Mouse (Mus musculus): Measurements from ENCODE around the gene Slc4a4. TPM values are rescaled to one million over a fixed set of nuclear protein-coding genes. Genes with fewer than 3 reads are reported as not detected.

The Slc4a4 gene
- polyA plus RNA-seq, 1 experiment, result 0.04 TPM

- no peak for TF ChIP-seq USF1 (IDR thresholded peaks at IDR 0.05; ENCODE audit: low read depth)
- peak; percentile 7; the same call in 1 of the 2 replicates for TF ChIP-seq CEBPB (IDR thresholded peaks at IDR 0.05; ENCODE audit: insufficient read depth, poor library complexity, severe bottlenecking)
- no peak for TF ChIP-seq POLR2AphosphoS2 (IDR thresholded peaks at IDR 0.05; ENCODE audit: insufficient read length, low read depth)
- TF ChIP-seq MYOG (IDR thresholded peaks at IDR 0.05; ENCODE audit: control insufficient read depth in 1 of 3, insufficient read depth in 1 of 3, insufficient read length in 2 of 3, low read depth in 2 of 3), result no peak
- H3K36me3 ChIP-seq (ENCODE audit: control insufficient read depth, insufficient read depth), result no peaks in the 10 kb centered on the region
- H3K27me3 ChIP-seq (ENCODE audit: control insufficient read depth, insufficient read depth, insufficient read length), result no peaks in the 10 kb centered on the region
- no peaks in the 10 kb centered on the region for H3K79me2 ChIP-seq (ENCODE audit: control insufficient read depth, insufficient read depth)
- no peak overlapping the region for H3ac ChIP-seq (ENCODE audit: control insufficient read depth, insufficient read length)
- no peak overlapping the region for H3K4me3 ChIP-seq
- H3K4me2 ChIP-seq (ENCODE audit: low read depth), result no peak overlapping the region
Measured at GRCm38 (mm10) chr5:89012456-89012855, 125.8 kb downstream of the Slc4a4 start.

DNA sequence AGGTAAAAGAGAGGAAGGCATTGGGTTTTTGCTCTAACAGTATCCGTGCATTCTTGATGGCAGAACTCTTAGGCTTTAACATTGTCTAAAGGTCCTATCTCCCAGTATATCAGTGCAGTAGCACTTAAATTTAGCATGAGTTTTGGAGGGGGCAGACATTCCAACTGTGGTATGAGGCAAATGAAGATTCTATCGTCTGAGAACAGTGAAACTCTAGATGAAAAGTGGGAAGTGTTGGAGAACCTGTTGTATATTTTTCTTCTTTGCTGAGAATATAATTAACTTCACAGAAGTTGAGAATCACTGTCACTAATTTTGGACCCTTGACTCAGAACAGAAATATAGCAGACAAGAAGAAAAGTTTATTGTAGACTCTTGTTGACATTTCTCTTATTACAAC, 128.2 kb downstream of the Slc4a4 start:
- TF ChIP-seq TCF12 (IDR thresholded peaks at IDR 0.05; ENCODE audit: insufficient read depth, poor library complexity, severe bottlenecking) (no peak), TCF3 (IDR thresholded peaks at IDR 0.05; ENCODE audit: insufficient read length, low read depth) (no peak), CEBPB (IDR thresholded peaks at IDR 0.05; ENCODE audit: insufficient read depth, poor library complexity, severe bottlenecking) (no peak), MAX (IDR thresholded peaks at IDR 0.05; ENCODE audit: low read depth) (no peak), SRF (IDR thresholded peaks at IDR 0.05; ENCODE audit: control insufficient read depth, insufficient read length, low read depth) (no peak), POLR2A (IDR thresholded peaks at IDR 0.05; ENCODE audit: insufficient read length, low read depth) (no peak), POLR2AphosphoS2 (IDR thresholded peaks at IDR 0.05; ENCODE audit: insufficient read length, low read depth) (no peak)
- Histone ChIP-seq H3K79me2 (ENCODE audit: control insufficient read depth, insufficient read depth) (no peaks in the 10 kb centered on the region), H3K27me3 (ENCODE audit: control insufficient read depth, insufficient read depth, insufficient read length) (no peaks in the 10 kb centered on the region), H3K4me2 (ENCODE audit: low read depth) (no peak overlapping the region), H3ac (ENCODE audit: control insufficient read depth, insufficient read length) (no peak overlapping the region), H3K36me3 (ENCODE audit: control insufficient read depth, insufficient read depth) (no peaks in the 10 kb centered on the region), H3K4me3 (no peak overlapping the region)

DNA sequence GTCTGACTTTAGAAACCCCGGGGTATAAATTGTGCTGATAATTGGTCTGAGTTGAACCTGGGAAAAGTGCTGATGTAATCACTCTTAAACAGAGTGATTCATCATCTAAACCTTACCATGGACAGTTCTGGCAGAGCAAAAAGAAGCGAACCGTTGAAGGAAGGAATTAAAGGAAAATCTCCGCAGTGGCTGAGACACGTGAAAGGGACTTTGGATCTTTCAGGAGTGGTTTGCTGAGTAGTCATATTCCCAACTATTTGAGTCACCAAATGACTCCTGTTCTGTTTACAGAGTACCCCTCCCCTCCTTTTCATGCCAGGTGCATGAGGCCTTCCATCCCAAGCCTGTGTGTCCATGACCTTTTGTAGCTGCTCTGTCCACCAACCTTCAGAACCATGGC, 129.3 kb downstream of the Slc4a4 start:
- Histone ChIP-seq H3K27me3 (ENCODE audit: control insufficient read depth, insufficient read depth, insufficient read length) (no peaks in the 10 kb centered on the region), H3K4me2 (ENCODE audit: low read depth) (no peak overlapping the region), H3K4me3 (no peak overlapping the region), H3K36me3 (ENCODE audit: control insufficient read depth, insufficient read depth) (no peaks in the 10 kb centered on the region), H3K79me2 (ENCODE audit: control insufficient read depth, insufficient read depth) (no peaks in the 10 kb centered on the region), H3ac (ENCODE audit: control insufficient read depth, insufficient read length) (no peak overlapping the region)
- no peak for TF ChIP-seq POLR2A (IDR thresholded peaks at IDR 0.05; ENCODE audit: insufficient read length, low read depth)
- TF ChIP-seq MYOD1 (IDR thresholded peaks at IDR 0.05; ENCODE audit: control insufficient read depth in 1 of 3, insufficient read length in 2 of 3, low read depth in 2 of 3), result no peak
- no peak for TF ChIP-seq MYOG (IDR thresholded peaks at IDR 0.05; ENCODE audit: control insufficient read depth in 1 of 3, insufficient read depth in 1 of 3, insufficient read length in 2 of 3, low read depth in 2 of 3)

DNA sequence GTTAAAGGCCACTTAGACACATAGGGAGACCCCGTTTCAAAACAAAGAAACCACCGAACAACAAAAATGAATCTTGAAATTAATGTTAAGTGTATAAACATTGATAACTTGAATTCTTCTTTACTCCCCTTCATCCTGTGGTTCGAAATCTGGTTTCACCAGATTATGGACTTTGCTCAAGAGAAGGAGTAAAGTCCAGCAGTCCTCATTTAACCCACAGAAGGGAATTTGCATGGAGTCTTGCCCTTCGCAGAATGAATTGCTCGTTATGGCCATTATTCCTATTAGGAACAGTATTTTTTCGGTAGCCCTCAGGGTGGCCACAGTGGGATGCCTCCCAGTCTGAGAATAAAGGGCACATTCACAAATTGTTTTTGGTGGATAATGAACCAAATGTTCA, 131.9 kb downstream of the Slc4a4 start:
- no peaks in the 10 kb centered on the region for H3K36me3 ChIP-seq (ENCODE audit: control insufficient read depth, insufficient read depth)

DNA sequence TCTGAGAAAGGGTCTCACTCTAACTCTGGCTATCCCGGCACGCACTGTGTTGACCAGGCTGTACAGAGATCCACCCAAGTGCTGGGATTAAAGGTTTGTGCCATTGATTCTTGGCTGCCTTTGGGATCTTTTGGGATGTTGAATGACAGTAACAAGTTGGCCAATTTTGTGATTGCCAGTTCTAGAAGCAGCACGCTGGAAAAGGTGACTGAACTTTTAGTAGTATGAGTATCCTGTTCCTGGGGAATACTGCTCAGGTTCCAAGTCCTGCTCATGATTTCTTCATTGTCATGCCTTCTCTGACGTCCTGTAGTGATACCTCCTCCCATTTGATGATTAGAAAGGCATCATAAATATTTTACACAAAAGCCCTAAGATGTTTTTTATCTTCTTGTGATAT, 137.8 kb downstream of the Slc4a4 start:
- H3ac ChIP-seq (ENCODE audit: control insufficient read depth, insufficient read length), result no peak overlapping the region
- H3K4me2 ChIP-seq (ENCODE audit: low read depth), result no peak overlapping the region
- no peak overlapping the region for H3K4me3 ChIP-seq
- no peaks in the 10 kb centered on the region for H3K36me3 ChIP-seq (ENCODE audit: control insufficient read depth, insufficient read depth)
- H3K27me3 ChIP-seq (ENCODE audit: control insufficient read depth, insufficient read depth, insufficient read length), result no peaks in the 10 kb centered on the region
- TF ChIP-seq POLR2AphosphoS2 (IDR thresholded peaks at IDR 0.05; ENCODE audit: insufficient read length, low read depth), result no peak
- TF ChIP-seq MYOG (IDR thresholded peaks at IDR 0.05; ENCODE audit: control insufficient read depth in 1 of 3, insufficient read depth in 1 of 3, insufficient read length in 2 of 3, low read depth in 2 of 3), result no peak
- no peak for TF ChIP-seq CEBPB (IDR thresholded peaks at IDR 0.05; ENCODE audit: insufficient read depth, poor library complexity, severe bottlenecking)
- no peak for TF ChIP-seq REST (IDR thresholded peaks at IDR 0.05; ENCODE audit: insufficient read depth, insufficient read length)
- no peak for TF ChIP-seq TCF12 (IDR thresholded peaks at IDR 0.05; ENCODE audit: insufficient read depth, poor library complexity, severe bottlenecking)
- no peak for TF ChIP-seq MYOD1 (IDR thresholded peaks at IDR 0.05; ENCODE audit: control insufficient read depth in 1 of 3, insufficient read length in 2 of 3, low read depth in 2 of 3)
- no peak for TF ChIP-seq TCF3 (IDR thresholded peaks at IDR 0.05; ENCODE audit: insufficient read length, low read depth)
- TF ChIP-seq USF1 (IDR thresholded peaks at IDR 0.05; ENCODE audit: low read depth), result no peak
- TF ChIP-seq E2F4 (IDR thresholded peaks at IDR 0.05; ENCODE audit: insufficient read depth), result no peak
- H3K79me2 ChIP-seq (ENCODE audit: control insufficient read depth, insufficient read depth), result no peaks in the 10 kb centered on the region

More for the DNA sequence above, 131.9 kb downstream of the Slc4a4 start:
- H3ac ChIP-seq (ENCODE audit: control insufficient read depth, insufficient read length), result no peak overlapping the region
- H3K4me3 ChIP-seq, result no peak overlapping the region
- no peaks in the 10 kb centered on the region for H3K79me2 ChIP-seq (ENCODE audit: control insufficient read depth, insufficient read depth)
- no peak for TF ChIP-seq TCF12 (IDR thresholded peaks at IDR 0.05; ENCODE audit: insufficient read depth, poor library complexity, severe bottlenecking)
- no peak for TF ChIP-seq MYOD1 (IDR thresholded peaks at IDR 0.05; ENCODE audit: control insufficient read depth in 1 of 3, insufficient read length in 2 of 3, low read depth in 2 of 3)
- TF ChIP-seq CEBPB (IDR thresholded peaks at IDR 0.05; ENCODE audit: insufficient read depth, poor library complexity, severe bottlenecking), result no peak
- no peak for TF ChIP-seq MYOG (IDR thresholded peaks at IDR 0.05; ENCODE audit: control insufficient read depth in 1 of 3, insufficient read depth in 1 of 3, insufficient read length in 2 of 3, low read depth in 2 of 3)
- TF ChIP-seq SRF (IDR thresholded peaks at IDR 0.05; ENCODE audit: control insufficient read depth, insufficient read length, low read depth), result no peak
- TF ChIP-seq REST (IDR thresholded peaks at IDR 0.05; ENCODE audit: insufficient read depth, insufficient read length), result no peak
- TF ChIP-seq POLR2A (IDR thresholded peaks at IDR 0.05; ENCODE audit: insufficient read length, low read depth), result no peak
- TF ChIP-seq E2F4 (IDR thresholded peaks at IDR 0.05; ENCODE audit: insufficient read depth), result no peak
- TF ChIP-seq TCF3 (IDR thresholded peaks at IDR 0.05; ENCODE audit: insufficient read length, low read depth), result no peak
- no peak for TF ChIP-seq MAX (IDR thresholded peaks at IDR 0.05; ENCODE audit: low read depth)
- TF ChIP-seq POLR2AphosphoS2 (IDR thresholded peaks at IDR 0.05; ENCODE audit: insufficient read length, low read depth), result no peak
- TF ChIP-seq USF1 (IDR thresholded peaks at IDR 0.05; ENCODE audit: low read depth), result no peak
- H3K27me3 ChIP-seq (ENCODE audit: control insufficient read depth, insufficient read depth, insufficient read length), result no peaks in the 10 kb centered on the region
- H3K4me2 ChIP-seq (ENCODE audit: low read depth), result no peak overlapping the region
